Comparison of ENCODE assay signal across 8 mouse cellular contexts in the genomic region with DNA sequence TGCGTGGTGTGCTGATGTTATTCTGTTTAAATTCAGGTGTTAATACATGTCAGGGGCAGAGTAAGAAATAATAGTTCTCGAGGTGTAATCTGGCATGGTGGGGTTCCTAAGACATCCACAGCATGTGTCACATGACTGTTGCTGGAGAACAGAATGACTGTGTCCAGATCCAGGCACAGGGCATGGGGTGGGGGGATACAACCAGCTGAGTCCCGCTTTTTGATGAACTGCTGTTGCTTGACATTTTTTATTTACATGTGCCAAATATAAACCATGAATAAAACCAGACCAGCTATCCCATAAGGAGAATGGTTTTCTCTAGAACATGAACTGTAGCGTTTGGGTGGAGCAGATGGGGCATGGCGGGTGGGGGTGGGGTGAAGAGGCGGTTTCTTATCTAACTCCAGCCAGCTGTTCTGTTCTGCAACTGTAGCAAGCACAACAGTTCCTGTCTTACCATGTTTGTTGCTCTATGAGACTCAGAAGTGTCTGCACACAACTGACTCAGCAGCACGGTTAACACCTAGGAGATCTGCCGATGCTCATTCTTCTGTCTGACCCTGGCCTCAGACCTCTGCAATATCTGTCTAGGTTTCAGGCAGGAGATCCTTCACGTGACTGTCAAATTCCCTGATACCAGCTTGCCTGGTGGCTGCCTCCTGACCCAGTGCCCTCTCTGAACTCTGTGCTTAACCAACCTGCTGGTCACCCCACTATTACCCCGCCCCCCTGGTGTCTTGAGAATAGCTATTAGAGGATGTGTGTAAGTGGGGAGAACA. TPM values are rescaled to one million over a fixed set of nuclear protein-coding genes. Genes with fewer than 3 reads are reported as not detected.
A peak's percentile ranks its signal among the peaks of the same experiment; 100 is the strongest.
DNase-seq lines count a peak whose midpoint lies in the region; ATAC-seq lines count a peak whose summit lies in the region.

No protein-coding gene starts in this region.

- no peak overlapping the region for H3K4me2 ChIP-seq in kidney, embryonic 14.5 days (replicated peaks; ENCODE audit: low read depth, low read length)
- H3K4me2 ChIP-seq in stomach, embryonic 15.5 days = no peak overlapping the region

- H3K27me3 ChIP-seq in kidney, embryonic 14.5 days (ENCODE audit: control insufficient read depth, insufficient read depth, low read length) = no peaks in the 10 kb centered on the region
- H3K27me3 ChIP-seq in limb, embryonic 10.5 days (ENCODE audit: low read depth, poor library complexity, severe bottlenecking) = peaks cover 12% of the 10 kb centered on the region; the same call in 1 of the 2 replicates
- H3K27me3 ChIP-seq in stomach, embryonic 15.5 days (replicated peaks) = no peaks in the 10 kb centered on the region

- H3K36me3 ChIP-seq in kidney, embryonic 14.5 days (ENCODE audit: control insufficient read depth, insufficient read depth, low read length) = no peaks in the 10 kb centered on the region
- H3K36me3 ChIP-seq in limb, embryonic 10.5 days = no peaks in the 10 kb centered on the region
- no peaks in the 10 kb centered on the region for H3K36me3 ChIP-seq in stomach, embryonic 15.5 days

- no peak overlapping the region for H3K9ac ChIP-seq in kidney, embryonic 14.5 days (ENCODE audit: low read depth, low read length)
- H3K9ac ChIP-seq in stomach, embryonic 15.5 days = no peak overlapping the region

- H3K9me3 ChIP-seq in kidney, embryonic 14.5 days (ENCODE audit: control insufficient read depth, low read length) = no peaks in the 10 kb centered on the region
- no peaks in the 10 kb centered on the region for H3K9me3 ChIP-seq in limb, embryonic 10.5 days (replicated peaks)
- no peaks in the 10 kb centered on the region for H3K9me3 ChIP-seq in stomach, embryonic 15.5 days

- no peak overlapping the region for H3K27ac ChIP-seq in kidney, embryonic 14.5 days (ENCODE audit: low read depth, low read length)
- H3K27ac ChIP-seq in limb, embryonic 10.5 days = peak overlapping the region; percentile 50
- H3K27ac ChIP-seq in stomach, embryonic 15.5 days = peak overlapping the region; percentile 40; the same call in 1 of the 2 replicates

- H3K4me1 ChIP-seq in kidney, embryonic 14.5 days (ENCODE audit: control insufficient read depth, insufficient read depth, low read length) = no peaks in the 10 kb centered on the region
- peaks cover 19% of the 10 kb centered on the region for H3K4me1 ChIP-seq in limb, embryonic 10.5 days
- H3K4me1 ChIP-seq in stomach, embryonic 15.5 days = peaks cover 4% of the 10 kb centered on the region; the same call in 1 of the 2 replicates

- 65% methylated on average over 10 of the region's 10 CpGs for WGBS in kidney, embryonic 14.5 days
- 67% methylated on average over 10 of the region's 10 CpGs for WGBS in limb, embryonic 10.5 days
- WGBS in stomach, embryonic 15.5 days = 40% methylated on average over 10 of the region's 10 CpGs

- H3K4me3 ChIP-seq in kidney, embryonic 14.5 days (ENCODE audit: low read length) = no peak overlapping the region
- H3K4me3 ChIP-seq in limb, embryonic 10.5 days = no peak overlapping the region
- H3K4me3 ChIP-seq in stomach, embryonic 15.5 days (replicated peaks) = no peak overlapping the region

- peak; percentile 63 for DNase-seq in kidney, adult 18-20 months
- no peak for DNase-seq in limb, embryonic 10.5 days (ENCODE audit: low spot score)
- DNase-seq in urinary bladder, adult 2 months (ENCODE audit: low spot score) = no peak
- no peak for DNase-seq in frontal cortex, postnatal 25 days (ENCODE audit: low spot score in 2 of 2)
- no peak for DNase-seq in left cerebral cortex, adult 11 months (ENCODE audit: low spot score)

- no peak for ATAC-seq in kidney, embryonic 14.5 days (ENCODE audit: low FRiP score, low TSS enrichment)
- peak; percentile 67 for ATAC-seq in common myeloid progenitor, adult 5-6 weeks (replicated peaks; ENCODE audit: low read depth, poor library complexity, severe bottlenecking)
- ATAC-seq in stomach, embryonic 15.5 days (ENCODE audit: insufficient read depth, low FRiP score, low read depth) = peak; percentile 93

RNA-seq across cellular contexts. Expression of a gene that starts 8.4 kb away (rescaled TPM):
- 7.3 and 12.2 TPM in 2 replicates for polyA plus RNA-seq in kidney, embryonic 14.5 days (2014; fragmentation: Nextera tagmentation; extraction: Ambion mirVana)
- total RNA-seq in common myeloid progenitor, adult 5-6 weeks (2017) = 0.05 TPM in 1 of 2 replicates, not detected in the other
- polyA plus RNA-seq in limb, embryonic 10.5 days (2016; fragmentation: Nextera tagmentation; extraction: Ambion mirVana) = 1.4 and 3.4 TPM in 2 replicates
- polyA plus RNA-seq in stomach, embryonic 15.5 days (2015; fragmentation: Nextera tagmentation; extraction: Ambion mirVana) = 70.1 and 90.5 TPM in 2 replicates
- polyA plus RNA-seq in urinary bladder, adult 2 months (2012; rRNA removed) = 8.6 and 9.0 TPM in 2 replicates
